Mouse (Mus musculus): Measurements from ENCODE around the gene Dock2.

The Dock2 gene

DNA sequence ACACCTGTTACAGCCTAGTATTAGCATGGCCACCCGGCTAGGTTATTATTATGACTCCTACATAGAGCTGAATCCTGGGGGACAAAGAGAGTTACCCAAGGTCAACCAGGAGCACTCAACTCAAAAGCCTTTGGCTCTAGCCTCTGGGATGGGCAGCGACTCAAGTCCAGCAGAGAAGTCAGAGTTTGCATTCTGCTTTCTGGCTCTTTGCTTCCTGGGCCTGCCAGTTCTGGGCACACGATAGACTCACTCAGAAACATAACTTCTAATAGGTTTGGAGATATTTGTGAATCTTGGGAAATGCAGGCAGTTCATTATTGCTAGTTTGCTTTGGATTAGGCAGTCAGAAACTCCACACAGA is 367.1 kb downstream of the Dock2 start:
- no peak for DNase-seq

DNA sequence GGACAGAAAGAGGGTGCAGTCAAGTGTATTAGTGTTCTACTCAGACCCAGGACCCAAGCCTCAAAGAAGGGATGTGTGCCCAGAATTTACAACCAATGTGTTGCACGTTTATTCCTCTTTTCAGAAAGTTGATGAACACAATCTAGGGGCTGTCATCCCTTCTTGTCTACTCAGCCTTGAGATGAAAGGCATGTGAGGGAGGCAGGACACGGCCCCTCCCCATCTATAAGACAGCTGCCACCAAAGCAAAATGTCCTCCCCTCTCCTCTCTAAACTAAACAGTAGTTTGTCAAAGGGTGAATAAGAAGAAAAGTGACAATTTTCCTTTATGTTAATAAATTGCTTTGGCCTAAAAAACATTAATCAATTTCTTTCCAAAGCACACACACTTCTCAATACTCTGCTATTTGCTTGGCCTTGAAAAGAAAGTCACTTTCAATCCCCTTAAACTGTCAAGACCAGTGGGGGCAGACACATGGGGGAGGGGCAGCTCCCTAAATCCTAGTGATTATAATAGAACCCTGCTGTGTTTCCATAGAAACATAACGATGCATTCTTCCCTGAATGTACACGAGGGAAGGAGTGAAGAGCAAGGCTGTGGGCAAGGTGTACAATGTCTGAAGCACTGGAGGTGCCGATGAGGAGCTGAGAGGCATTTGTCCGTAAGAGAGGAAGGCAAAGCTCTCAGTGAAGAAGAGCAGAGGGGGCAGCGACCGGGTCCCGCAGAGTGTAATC is 367.6 kb downstream of the Dock2 start:
- no peak for DNase-seq

DNA sequence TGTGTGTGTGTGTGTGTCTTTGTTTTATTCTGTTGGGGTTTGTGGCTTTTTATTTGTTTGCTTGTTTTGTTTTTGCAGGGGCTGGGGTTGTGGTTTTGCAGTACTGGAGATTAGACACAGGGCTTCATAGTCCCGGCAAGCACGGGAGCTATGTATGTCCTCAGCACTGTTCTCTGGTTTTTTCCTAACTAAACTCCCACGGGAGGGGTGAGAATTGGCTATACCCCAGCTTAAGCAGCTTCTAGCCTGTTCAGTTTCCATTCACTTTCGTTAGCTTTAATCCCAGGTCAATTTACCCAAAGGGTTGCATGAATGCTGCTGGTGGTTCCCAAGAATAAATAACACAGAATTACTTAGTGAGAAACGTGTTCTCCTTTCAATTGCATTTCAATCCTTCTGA is 376.8 kb downstream of the Dock2 start:
- DNase-seq, result no peak

- no peak for DNase-seq
These were observed 377.4 kb downstream of the Dock2 start for GRCm38 (mm10) chr11:34406309-34406708.

GRCm38 (mm10) chr11:34405311-34405710 is 378.4 kb downstream of the Dock2 start:
- no peak for DNase-seq

DNA sequence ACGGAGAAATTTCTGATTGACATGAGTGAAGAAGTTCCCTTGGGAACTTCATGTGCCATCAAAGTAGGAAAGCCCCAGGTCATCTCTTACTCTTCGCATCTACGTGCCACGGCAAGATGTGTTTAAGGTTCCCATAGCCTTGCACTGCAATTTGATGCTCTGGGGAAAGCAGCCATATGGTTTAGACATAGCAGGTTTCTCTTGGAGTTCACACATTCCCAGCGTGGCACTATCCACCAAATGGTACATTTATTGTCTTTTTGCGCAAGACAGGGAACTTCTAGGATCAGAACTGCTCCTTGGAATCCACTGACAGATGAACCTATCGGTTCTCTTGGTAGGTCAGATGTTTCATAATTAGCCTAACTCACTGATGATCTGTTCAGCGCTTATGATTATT is 382.3 kb downstream of the Dock2 start:
- no peak for DNase-seq

GRCm38 (mm10) chr11:34398555-34398954 is 385.1 kb downstream of the Dock2 start:
- DNase-seq, result no peak

- no peak for DNase-seq
These were observed 386.0 kb downstream of the Dock2 start for GRCm38 (mm10) chr11:34397661-34398060.

- no peak for DNase-seq
These were observed 387.9 kb downstream of the Dock2 start for GRCm38 (mm10) chr11:34395802-34396201.

- DNase-seq, result no peak
These were observed 391.6 kb downstream of the Dock2 start for GRCm38 (mm10) chr11:34392105-34392504.

- no peak for DNase-seq
These were observed 394.2 kb downstream of the Dock2 start for GRCm38 (mm10) chr11:34389261-34390116.

- DNase-seq, result no peak
These were observed 398.5 kb downstream of the Dock2 start for GRCm38 (mm10) chr11:34385001-34385688.

- no peak for DNase-seq
These were observed 399.5 kb downstream of the Dock2 start for GRCm38 (mm10) chr11:34384178-34384577.

- no peak for DNase-seq
These were observed 400.2 kb downstream of the Dock2 start for GRCm38 (mm10) chr11:34383501-34383900.

- DNase-seq, result no peak
These were observed 406.0 kb downstream of the Dock2 start for GRCm38 (mm10) chr11:34377649-34378048.

DNA sequence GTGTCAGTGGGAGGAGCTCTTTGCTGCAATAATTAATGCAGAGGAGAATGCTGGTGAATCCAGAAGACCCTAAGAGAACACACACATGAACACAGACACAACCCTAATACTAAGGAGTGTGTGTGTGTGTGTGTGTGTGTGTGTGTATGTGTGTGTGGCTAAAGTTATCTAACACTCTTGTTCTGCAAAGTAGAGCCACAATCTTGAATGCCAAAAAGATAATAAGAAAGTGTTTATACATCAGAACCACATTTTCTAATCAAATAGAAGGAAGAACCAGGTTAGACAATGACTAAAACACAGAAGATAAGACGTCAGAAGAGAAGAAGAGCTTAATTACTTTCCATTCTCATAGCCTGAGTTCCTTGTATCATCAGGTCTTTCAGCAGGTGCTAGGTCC is 408.1 kb downstream of the Dock2 start:
- DNase-seq, result no peak

- DNase-seq, result no peak
These were observed 411.5 kb downstream of the Dock2 start for GRCm38 (mm10) chr11:34372224-34372623.

DNA sequence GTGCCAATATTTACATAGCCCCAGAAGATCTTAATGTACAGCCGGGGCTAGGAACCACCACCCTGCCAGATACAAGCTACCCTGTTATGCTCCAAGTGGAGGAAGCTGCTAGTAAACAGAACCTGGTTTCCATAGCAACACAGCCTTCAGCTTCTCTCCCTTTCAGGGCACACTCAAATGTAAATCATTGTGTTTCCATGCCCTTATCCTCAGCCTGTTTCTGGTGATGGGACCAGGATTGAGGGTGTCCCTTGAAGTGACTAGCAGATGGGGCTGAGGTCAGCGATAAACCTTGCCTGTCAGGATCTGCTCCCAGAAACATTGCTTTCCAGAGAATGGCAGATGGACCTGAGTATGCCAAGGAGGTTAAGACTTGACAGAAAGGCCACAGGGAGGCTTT is 427.6 kb downstream of the Dock2 start:
- DNase-seq, result no peak

- DNase-seq, result no peak
These were observed 428.3 kb downstream of the Dock2 start for GRCm38 (mm10) chr11:34355406-34355805.

- DNase-seq, result no peak
These were observed 434.1 kb downstream of the Dock2 start for GRCm38 (mm10) chr11:34349453-34350056.

GRCm38 (mm10) chr11:34348287-34348918 is 435.3 kb downstream of the Dock2 start:
- no peak for DNase-seq

DNA sequence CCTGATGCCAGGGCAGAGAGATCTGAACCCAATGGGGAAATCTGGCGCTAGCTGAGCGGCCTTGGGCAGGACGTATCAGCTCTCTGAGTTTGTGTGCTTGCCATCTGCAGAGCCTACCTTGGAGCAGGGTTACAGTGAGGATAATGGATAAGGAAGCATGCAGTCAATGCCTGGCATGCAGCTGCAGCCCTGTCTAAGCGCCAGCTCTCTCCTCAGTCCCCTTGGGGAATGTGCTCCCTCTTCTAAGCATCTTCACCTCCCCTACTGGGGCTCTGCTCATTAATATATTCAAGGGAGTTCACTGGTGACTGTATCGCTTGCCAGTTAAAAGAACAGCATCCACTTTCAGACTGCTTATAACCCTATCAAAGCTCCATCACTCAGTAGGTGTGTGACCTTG is 439.4 kb downstream of the Dock2 start:
- no peak for DNase-seq
